Mouse (Mus musculus): Measurements from ENCODE around the gene Ttc12. TPM values are rescaled to one million over a fixed set of nuclear protein-coding genes. Genes with fewer than 3 reads are reported as not detected.

The Ttc12 gene
- total RNA-seq, 4 experiments from 2014 or later: 1.3 to 2.8 (median 2.0) TPM

Other genes with a start within 250 kb of the Ttc12 start
- not detected for gene Gm4894, start 235.7 kb downstream of the Ttc12 start, total RNA-seq (2022)
- gene Drd2, start 145.6 kb downstream of the Ttc12 start, total RNA-seq (2022): 10 to 100 TPM; 41.6 to 52.6 (median 46.6) TPM
- not detected for gene Ankk1, start 59.2 kb downstream of the Ttc12 start, total RNA-seq (2022)

Measured in left cerebral cortex, adult 8-10 months (tissue).